Mouse (Mus musculus) frontal cortex, postnatal 14 days (tissue): ENCODE results near the gene Tra2b.
"Not testable (repeated sequence)": the region's sequence is repeated elsewhere in the genome, so short reads cannot be mapped to it uniquely, and the experiment has no call there.

Experiments
- DNase-seq, 2 experiments: peaks; one replicate each; pipeline ENCODE4 v3.0.0; 2022; ENCODE audit warnings: low spot score in 2 of 2

Tra2b gene

GRCm38 (mm10) chr16:22265849-22266376, at the start of gene Tra2b:
Tra2b (minus strand) TSS chr16:22266005.
- peak; percentile 95 to 96 for DNase-seq

- DNase-seq: peak in 1 of 2 experiments; percentile 26
Measured at GRCm38 (mm10) chr16:22310649-22311048, 44.8 kb upstream of the Tra2b start.

GRCm38 (mm10) chr16:22302606-22303005, 36.8 kb upstream of the Tra2b start:
- peak; percentile 27 to 66 for DNase-seq

DNA sequence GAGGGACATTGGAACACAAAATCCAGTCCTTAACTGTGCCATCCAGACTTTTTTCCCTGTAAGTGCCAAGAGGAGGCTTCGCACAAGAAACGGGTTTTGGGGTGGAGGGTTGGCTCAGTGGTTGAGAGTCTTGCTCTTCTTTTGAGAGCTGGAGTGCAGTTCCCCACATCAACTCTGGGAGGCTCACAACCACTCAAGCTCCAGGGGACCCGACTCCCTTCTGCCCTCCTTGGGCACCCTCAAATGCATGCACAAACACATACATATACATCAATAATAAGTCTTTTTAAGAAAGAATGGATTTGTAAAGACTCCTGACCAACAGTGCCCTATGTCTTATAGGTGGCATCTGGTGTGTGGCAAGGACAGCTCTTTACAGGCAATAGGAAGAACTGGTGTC, 35.6 kb upstream of the Tra2b start:
- no peak for DNase-seq

DNA sequence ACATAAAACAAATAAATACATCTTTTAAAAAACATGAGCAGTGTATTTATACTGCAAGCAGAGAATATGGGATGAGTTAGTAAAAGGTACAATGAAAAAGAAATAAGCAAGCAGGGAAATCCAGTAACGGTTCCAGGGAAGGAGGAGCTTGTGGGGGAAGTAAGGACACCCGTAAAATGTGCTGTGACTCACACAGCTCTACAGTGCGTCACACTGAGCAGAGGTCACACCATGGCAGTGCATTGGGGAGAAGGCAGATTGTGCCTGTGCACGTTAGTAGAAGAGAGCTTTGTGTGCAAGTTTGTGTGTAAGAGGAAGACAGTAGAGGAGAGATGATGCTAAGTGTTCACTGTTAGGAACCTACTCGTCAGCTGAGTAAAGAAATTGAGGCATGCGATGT, 31.1 kb upstream of the Tra2b start:
- DNase-seq: no peak

DNA sequence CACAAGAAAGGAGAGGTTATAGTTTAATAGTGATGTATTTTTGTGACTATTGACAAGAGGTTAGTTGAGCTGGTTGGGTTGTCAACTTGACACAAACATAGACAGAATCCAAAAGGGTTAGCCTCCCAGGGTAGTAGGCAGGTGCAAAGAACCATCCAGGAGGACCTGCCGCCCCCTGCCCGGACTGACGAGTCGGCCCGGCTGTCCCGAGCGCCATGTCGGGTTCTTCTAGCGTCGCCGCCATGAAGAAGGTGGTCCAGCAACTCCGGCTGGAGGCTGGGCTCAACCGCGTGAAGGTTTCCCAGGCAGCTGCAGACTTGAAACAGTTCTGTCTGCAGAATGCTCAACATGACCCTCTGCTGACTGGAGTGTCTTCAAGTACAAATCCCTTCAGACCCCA, 29.0 kb upstream of the Tra2b start:
- not testable (repeated sequence) for DNase-seq

DNA sequence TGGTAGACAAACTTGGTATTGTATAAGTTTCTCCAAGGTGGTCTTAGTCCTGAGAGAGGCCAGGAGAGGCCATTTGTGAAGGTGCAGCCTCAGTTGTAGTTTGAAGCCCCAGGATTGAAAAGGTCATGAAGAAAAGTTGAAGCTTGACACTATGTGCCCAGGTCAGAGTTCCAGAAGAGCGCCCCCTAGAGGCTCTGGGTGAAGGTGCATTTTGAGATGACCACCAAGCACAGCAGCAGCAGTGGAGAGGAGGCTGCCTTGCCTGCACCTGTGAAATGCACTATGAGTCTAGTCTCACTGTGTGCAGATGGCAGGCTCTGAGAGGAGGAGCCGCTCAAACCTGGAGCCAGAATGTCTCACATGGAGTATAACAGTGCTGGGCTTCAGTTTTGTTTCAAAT, 27.8 kb upstream of the Tra2b start:
- no peak for DNase-seq

GRCm38 (mm10) chr16:22292394-22292793, 26.6 kb upstream of the Tra2b start:
- no peak for DNase-seq

DNA sequence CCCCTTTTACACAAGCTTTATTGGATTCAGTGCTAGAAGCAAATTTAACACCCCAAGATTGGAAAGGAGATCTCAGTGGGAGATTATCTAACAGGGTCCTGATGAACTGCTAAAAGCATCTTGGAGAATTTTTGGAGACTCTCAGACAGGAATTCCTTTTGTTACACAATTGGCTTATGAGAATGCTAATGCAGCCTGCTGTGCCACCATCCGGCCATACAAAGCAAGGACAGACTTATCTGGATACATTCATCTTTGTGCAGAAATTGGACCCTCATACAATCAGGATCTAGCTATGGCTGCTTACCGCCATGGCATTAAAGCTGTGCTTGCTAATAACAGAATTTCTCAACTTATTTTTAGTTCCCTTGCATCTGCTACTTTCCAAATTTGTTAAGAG, 23.8 kb upstream of the Tra2b start:
- DNase-seq: no peak

DNA sequence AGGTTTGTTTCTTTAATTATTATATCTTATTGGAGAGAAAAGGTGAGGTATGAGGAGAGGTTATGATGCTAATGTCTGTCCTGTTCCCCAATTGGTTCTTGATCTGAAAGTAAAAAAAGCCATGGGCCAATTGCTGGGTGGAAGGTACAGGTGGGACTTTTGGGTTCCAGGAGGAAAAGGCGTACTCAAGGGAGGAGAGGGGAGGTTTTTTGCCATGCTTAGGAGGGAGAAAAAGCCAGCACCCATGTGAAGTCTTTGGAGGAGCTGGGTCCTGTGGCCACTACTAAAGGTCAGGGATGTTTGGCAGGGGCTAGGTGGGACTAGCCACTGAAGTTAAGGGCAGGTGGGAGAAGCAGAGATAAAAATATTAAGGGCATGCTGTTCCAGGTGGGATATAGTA, 21.2 kb upstream of the Tra2b start:
- DNase-seq: no peak

DNA sequence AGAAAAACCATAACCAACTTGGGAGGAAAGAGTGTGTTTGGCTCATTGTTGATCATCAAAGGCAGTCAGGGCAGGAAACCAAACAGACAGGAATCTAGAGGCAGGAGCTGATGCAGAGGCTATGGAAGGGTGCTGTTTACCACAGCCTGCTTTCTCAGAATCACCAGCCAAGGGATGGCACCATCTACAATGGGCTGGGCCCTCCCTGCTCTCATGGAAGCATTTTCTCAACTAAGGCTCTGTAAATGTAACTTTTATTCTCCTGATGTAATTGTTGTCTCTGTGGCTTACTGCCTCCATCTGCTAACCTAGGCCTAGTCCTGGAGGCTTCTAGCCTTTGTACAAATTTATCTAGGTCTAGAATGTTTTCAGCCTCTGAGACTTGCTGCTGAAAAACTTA, 10.7 kb upstream of the Tra2b start:
- no peak for DNase-seq

DNA sequence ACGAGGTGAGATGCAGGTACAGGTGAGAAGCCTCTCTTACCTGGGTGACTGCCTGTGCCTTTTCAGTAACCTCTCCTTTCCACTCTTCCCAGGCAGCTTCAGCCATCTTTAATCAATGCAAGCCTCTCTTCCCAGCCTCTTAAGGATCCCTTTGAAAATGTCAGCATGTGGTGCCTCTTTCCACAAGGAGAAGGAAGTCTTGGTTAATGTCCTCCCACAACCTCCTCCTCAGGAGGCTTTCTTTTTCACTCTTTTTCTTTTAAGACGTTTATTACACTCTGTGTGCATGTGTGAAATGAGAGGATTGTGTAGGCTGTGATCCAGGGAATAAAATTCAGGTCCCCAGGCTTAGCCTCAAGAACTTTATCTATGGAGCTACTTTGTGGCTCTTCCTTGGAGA, 9.3 kb upstream of the Tra2b start:
- no peak for DNase-seq

- DNase-seq: no peak
Measured at GRCm38 (mm10) chr16:22270491-22270890, 4.7 kb upstream of the Tra2b start.

DNA sequence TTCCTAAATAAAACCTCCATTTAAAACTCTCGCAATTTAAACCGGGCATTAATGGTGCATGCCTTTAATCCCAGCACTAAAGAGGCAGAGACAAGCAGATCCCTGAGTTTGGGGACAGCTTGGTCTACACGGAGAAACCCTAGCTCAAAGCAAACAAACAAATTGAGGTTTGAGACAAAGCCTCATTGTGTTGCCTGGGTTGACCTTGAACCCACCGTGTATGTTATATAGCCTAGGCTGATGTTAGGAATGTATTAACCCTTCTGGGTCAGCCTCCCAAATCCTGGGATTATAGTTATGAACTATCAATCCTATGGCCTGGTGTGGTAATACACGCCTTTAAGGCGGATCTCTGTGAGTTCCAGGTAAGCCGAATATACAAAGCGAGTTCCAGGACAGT, 579 bp upstream of the Tra2b start:
- no peak for DNase-seq

- peak; percentile 68 to 75 for DNase-seq
Measured at GRCm38 (mm10) chr16:22264962-22265848, 600 bp downstream of the Tra2b start.

DNA sequence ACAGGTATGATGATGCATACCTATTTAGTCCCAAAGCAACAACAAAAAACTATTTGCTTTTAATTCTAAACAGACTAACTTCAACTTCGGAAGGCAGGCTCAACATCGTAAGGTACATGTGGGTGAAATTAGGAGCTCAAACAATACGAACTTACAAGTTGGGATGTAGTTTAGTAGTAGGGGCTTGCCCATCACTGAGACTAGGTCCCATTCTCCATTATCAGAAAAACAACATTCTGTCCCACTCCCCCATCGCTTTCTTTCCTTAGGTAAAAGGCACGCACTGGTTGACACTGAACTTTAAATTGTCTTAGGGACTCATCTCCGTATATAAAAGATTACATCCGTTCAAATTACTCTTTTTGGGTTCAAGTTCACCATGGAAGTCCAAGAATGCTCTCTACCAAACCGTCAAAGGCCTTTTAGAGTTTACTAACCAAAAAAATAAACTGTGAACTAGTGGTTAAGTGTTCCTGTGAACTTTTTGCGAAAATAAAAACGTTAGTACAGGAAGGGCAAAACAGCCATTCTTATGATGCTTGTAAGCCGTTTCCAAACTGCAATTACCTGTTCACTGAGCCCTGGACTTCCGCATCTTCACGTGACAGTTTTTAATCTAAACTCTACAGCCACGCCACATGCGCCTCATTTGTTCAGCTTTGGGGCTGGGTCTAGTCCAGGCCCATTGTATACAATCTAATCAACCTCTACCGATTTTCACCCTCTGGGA, 1.4 kb downstream of the Tra2b start:
- DNase-seq: no peak

DNA sequence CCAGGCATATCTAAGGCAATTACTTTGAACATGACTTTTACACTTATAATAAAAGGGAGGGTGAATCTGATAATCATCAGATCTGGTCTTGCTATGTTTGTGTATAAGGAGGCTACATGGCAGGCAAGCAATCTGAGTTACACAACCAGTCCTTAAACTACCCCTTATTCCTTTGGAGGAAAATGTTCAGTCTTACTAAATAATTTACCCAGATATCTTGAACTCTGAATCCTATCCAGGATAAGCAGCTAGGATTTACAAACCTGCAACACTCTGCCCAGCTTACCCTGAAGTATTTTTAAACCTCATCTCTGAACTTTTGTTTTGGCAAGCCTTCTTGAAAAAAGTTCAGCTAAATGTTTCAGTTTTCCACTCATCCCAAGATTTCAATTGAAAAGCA, 2.7 kb downstream of the Tra2b start:
- no peak for DNase-seq

GRCm38 (mm10) chr16:22261563-22261962, 4.2 kb downstream of the Tra2b start:
- DNase-seq: no peak

DNA sequence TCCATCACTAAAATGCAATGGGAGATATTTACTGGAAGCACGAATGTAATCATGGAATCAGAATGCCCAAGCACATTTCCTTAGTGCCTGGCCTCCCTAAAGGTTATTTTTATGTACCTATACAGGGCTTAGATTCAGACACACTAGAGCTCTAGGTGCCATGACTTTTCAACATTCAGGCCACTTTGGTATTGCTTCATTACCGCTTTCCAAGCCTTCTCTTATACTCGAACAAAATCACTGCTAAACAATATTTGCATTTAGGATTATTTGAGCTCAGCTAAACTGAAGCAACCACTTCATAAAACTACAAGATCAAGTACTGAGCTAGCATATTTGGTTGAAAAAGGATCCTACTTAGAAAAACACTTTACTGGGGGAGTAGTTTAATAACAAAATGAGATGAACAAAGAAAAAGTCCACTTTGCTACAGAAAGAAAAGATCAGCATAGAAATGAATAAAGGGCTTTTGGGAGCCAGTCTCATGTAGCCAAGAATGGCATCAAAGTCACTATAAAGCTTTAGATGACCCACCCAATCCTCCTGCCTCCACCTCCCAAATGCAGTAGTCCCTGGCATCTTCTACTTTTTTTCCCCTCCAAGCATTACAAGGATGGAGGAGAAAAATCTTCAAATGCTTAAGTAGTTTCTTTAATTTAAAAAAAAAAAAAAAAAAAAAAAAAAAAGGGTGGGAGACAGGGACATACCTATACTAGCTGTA, 5.2 kb downstream of the Tra2b start:
- no peak for DNase-seq

DNA sequence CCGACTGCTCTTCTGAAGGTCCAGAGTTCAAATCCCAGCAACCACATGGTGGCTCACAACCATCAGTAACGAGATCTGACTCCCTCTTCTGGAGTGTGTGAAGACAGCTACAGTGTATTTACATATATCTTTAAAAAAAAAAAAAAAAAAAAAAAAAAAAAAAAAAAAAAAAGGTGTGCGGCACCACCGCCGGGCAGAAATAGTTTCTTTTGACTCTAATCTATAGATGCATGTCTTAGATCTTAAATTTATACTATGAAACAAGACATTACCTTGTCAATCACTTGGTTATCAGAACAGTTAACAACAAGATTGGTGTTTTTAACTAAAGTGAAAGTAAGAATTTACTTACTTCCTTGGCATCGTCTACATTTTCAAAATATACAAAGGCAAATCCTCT, 13.6 kb downstream of the Tra2b start:
- DNase-seq: not testable (repeated sequence)

GRCm38 (mm10) chr16:22250307-22250706, 15.5 kb downstream of the Tra2b start:
- no peak for DNase-seq

DNA sequence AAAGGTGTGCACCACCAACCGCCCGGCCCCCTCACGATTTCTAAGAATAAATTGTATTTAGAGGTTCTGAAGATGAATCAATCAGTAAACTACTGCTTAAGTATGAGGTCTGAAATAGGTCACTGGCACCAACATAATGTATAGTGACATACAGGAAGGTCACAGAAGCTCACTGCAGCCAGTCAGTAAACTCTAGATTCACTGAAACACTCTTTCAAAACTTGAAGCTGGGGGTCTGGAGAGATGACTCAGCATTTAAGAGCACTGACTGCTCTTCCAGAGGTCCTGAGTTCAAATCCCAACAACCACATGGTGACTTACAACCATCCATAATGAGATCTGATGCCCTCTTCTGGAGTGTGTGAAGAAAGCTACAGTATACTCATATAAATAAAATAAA, 16.1 kb downstream of the Tra2b start:
- no peak for DNase-seq
